Mouse (Mus musculus) adrenal gland, adult 2 months (tissue): ENCODE data around the gene Tfip11. TPM values are rescaled to one million over a fixed set of nuclear protein-coding genes. Genes with fewer than 3 reads are reported as not detected.
A peak's percentile ranks its signal among the peaks of the same experiment; 100 is the strongest.

Source experiments
- DNase-seq: peaks from one replicate; pipeline ENCODE4 v3.0.0; 2021
- polyA plus RNA-seq: library from polyadenylated mRNA; depleted of rRNA; stranded (reverse); fragments of >200 nt; gene quantifications from 2 replicates; pipeline ENCODE4 v1.2.3, GENCODE M21; 2012
- total RNA-seq, 2 experiments: library from RNA; stranded (reverse); gene quantifications; 2 replicates each; pipeline ENCODE4 v1.2.3; 2021

Tfip11 gene
- total and polyA plus RNA-seq, 3 experiments = 30.3 to 38.7 (median 38.1) TPM

GRCm38 (mm10) chr5:112320936-112321335, 5.2 kb upstream of the Tfip11 start:
- no peak for DNase-seq

- peak; percentile 44 for DNase-seq
Observed at GRCm38 (mm10) chr5:112321376-112321775, 4.8 kb upstream of the Tfip11 start.

GRCm38 (mm10) chr5:112323246-112323645, 2.9 kb upstream of the Tfip11 start:
- DNase-seq = peak; percentile 53

- DNase-seq = peak; percentile 83
Observed at GRCm38 (mm10) chr5:112324637-112325545, 1.3 kb upstream of the Tfip11 start.

- no peak for DNase-seq
Observed at GRCm38 (mm10) chr5:112326446-112327009, 370 bp downstream of the Tfip11 start.

GRCm38 (mm10) chr5:112327854-112328253, 1.7 kb downstream of the Tfip11 start:
- DNase-seq = no peak

- DNase-seq = no peak
Observed at GRCm38 (mm10) chr5:112329805-112330564, 3.8 kb downstream of the Tfip11 start.

- peak; percentile 72 for DNase-seq
Observed at GRCm38 (mm10) chr5:112335473-112335872, 9.3 kb downstream of the Tfip11 start.

GRCm38 (mm10) chr5:112337004-112337403, 10.8 kb downstream of the Tfip11 start:
- DNase-seq = no peak

GRCm38 (mm10) chr5:112339215-112339614, 13.1 kb downstream of the Tfip11 start:
- DNase-seq = no peak

- peak; percentile 91 for DNase-seq
Observed at GRCm38 (mm10) chr5:112342463-112343204, 16.5 kb downstream of the Tfip11 start, which contains the start of the genes Srrd and Hps4. Gene Srrd (minus strand): TSS chr5:112343040. Gene Hps4 (plus strand): TSS chr5:112343083.

- no peak for DNase-seq
Observed at GRCm38 (mm10) chr5:112343205-112343595, 17.0 kb downstream of the Tfip11 start.

- no peak for DNase-seq
Observed at GRCm38 (mm10) chr5:112344092-112344960, 18.2 kb downstream of the Tfip11 start.

GRCm38 (mm10) chr5:112346211-112346965, 20.2 kb downstream of the Tfip11 start:
- DNase-seq = no peak

GRCm38 (mm10) chr5:112349169-112349568, 23.0 kb downstream of the Tfip11 start:
- DNase-seq = no peak

- no peak for DNase-seq
Observed at GRCm38 (mm10) chr5:112355493-112355892, 29.3 kb downstream of the Tfip11 start.

- DNase-seq = no peak
Observed at GRCm38 (mm10) chr5:112355910-112356309, 29.8 kb downstream of the Tfip11 start, which contains the start of gene Gm6583. Gene Gm6583 (minus strand): TSS chr5:112356033.

GRCm38 (mm10) chr5:112356322-112356721, 30.2 kb downstream of the Tfip11 start:
- DNase-seq = peak; percentile 25

- no peak for DNase-seq
Observed at GRCm38 (mm10) chr5:112359520-112359919, 33.4 kb downstream of the Tfip11 start.

- no peak for DNase-seq
Observed at GRCm38 (mm10) chr5:112360077-112360476, 33.9 kb downstream of the Tfip11 start.
